Mouse (Mus musculus): ENCODE results near the gene Rab3gap2.

DNA sequence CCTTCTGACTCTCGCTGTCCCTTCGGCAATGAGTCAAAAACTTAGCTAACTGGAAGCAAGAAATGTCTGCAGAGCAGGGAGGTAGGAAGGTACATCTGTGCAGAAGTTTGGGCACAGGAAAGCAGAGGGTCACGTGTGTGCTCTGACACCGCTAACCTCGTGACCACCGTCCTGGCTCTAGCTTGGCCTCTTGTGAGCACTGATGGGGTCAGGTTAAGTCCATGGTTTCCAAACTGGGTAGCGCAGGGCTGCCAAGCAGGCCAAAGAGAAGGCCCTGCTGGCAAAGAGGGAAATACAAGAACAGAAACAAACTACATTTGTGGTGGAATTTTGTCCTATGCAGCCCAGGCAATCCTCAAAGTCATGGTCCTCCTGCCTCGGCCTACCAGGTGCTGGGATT is 94.6 kb downstream of the Rab3gap2 start:
- TF ChIP-seq CTCF (IDR thresholded peaks at IDR 0.05; ENCODE audit: insufficient read depth, low read length) (no peak), POLR2A (IDR thresholded peaks at IDR 0.05; ENCODE audit: borderline replicate concordance, extremely low read depth, low read depth, low read length) (no peak)
